Mouse (Mus musculus) limb, embryonic 10.5 days (tissue): ENCODE data around the gene Rnaset2a. TPM values are rescaled to one million over a fixed set of nuclear protein-coding genes. Genes with fewer than 3 reads are reported as not detected.
"Not testable (repeated sequence)": the region's sequence is repeated elsewhere in the genome, so short reads cannot be mapped to it uniquely, and the experiment has no call there.

Source experiments
- DNase-seq: peaks from one replicate; pipeline ENCODE4 v3.0.0-alpha.2; 2017; ENCODE audit warnings: low spot score
- H3K27ac ChIP-seq: fragments of 300-500 bp; sonication (generic); 2 replicates; pipeline ENCODE4 v1.5.1; 2016; ENCODE audit warnings: mild to moderate bottlenecking
- H3K27me3 ChIP-seq: fragments of 300-500 bp; sonication (generic); 2 replicates; pipeline ENCODE4 v1.6.1; 2016; ENCODE audit warnings: low read depth, mild to moderate bottlenecking; ENCODE audit not compliant: poor library complexity, severe bottlenecking
- H3K36me3 ChIP-seq: fragments of 300-500 bp; sonication (generic); 2 replicates; pipeline ENCODE4 v1.6.1; 2016; ENCODE audit warnings: mild to moderate bottlenecking, moderate library complexity
- H3K4me1 ChIP-seq: fragments of 300-500 bp; sonication (generic); 2 replicates; pipeline ENCODE4 v1.6.1; 2016
- H3K4me3 ChIP-seq: fragments of 300-500 bp; sonication (generic); 2 replicates; pipeline ENCODE4 v1.5.1; 2016; ENCODE audit warnings: mild to moderate bottlenecking, moderate library complexity
- H3K9me3 ChIP-seq: fragments of 300-500 bp; sonication (generic); replicated peaks from 2 replicates; pipeline ENCODE4 v1.6.1; 2016; ENCODE audit warnings: mild to moderate bottlenecking
- WGBS: fragments of 180-500 bp; shearing (Covaris S2); methylation state at CpG from one replicate; pipeline ENCODE4 v1.1.7; 2016; 5-methylcytosine and 5-hydroxymethylcytosine counted together
- polyA plus RNA-seq: library from polyadenylated mRNA; unstranded; fragments of >200 nt; fragmentation: Nextera tagmentation; extraction: Ambion mirVana; gene quantifications from 2 replicates; pipeline ENCODE4 v1.2.1, GENCODE M21; 2016

Gene Rnaset2a
- polyA plus RNA-seq, 1 experiment from 2014 or later, result 24.0 TPM

DNA sequence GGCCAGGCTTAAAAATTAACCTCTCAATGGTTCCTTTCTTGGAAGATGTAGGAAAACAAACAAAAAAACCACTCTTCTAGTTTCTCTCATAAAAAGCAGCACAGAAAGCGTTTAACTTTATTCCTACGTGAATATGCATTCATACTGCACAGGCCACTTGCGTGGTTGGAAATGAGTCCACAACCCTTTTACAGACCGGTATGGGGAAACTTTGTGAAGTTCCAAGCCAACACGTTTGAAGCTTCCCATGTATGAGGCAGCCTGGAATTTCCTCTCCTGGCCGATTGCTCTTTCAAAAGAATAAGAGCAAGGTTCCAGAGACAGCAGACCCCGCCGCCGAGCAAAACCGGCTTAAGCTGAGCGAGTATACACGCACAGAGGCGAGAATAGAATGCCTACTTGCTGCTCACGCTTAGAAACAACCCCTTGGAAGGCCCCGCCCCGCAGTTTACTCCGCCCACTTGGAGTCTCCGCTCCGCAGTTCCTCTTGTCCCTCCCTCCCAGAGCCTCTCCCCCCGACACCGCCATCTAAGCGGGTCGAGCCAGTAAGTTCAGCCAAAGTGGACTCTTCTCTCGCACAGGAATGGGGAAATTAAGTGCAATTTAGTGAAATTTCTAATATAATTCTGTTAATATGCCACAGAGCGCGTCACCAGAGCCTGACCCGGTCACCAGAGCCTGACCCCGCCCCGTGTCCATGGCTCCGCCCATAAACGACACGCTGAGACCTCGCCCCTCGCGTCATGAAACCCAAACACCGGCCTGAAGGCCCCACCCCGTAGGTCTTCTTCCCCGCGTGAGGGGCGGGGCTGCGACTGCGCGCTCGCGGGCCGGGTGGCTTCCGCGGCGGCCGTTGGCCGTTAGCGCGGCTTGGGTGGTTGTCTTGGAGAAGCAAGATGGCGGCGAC lies 17.1 kb upstream of the Rnaset2a start, which contains the start of gene Fgfr1op:
Gene Fgfr1op, plus strand, starts transcription at position 801 of the 907 bp plus-strand sequence.
- 2% methylated on average over 21 of the region's 55 CpGs for WGBS
- Histone ChIP-seq H3K4me3 (peak within 1 kb of the TSS; percentile 55), H3K36me3 (peaks cover 14% of the 10 kb centered on the region), H3K27ac (peak within 1 kb of the TSS; percentile 78)
- H3K9me3 ChIP-seq, H3K27me3 ChIP-seq, H3K4me1 ChIP-seq, DNase-seq: not testable (repeated sequence)

- not testable (repeated sequence) for H3K27me3 ChIP-seq, H3K9me3 ChIP-seq, H3K27ac ChIP-seq, H3K36me3 ChIP-seq, H3K4me1 ChIP-seq, H3K4me3 ChIP-seq
- 64% methylated on average over 3 of the region's 3 CpGs for WGBS
- peak; percentile 31 for DNase-seq
Observed at GRCm38 (mm10) chr17:8160969-8161368, 13.1 kb upstream of the Rnaset2a start.

DNA sequence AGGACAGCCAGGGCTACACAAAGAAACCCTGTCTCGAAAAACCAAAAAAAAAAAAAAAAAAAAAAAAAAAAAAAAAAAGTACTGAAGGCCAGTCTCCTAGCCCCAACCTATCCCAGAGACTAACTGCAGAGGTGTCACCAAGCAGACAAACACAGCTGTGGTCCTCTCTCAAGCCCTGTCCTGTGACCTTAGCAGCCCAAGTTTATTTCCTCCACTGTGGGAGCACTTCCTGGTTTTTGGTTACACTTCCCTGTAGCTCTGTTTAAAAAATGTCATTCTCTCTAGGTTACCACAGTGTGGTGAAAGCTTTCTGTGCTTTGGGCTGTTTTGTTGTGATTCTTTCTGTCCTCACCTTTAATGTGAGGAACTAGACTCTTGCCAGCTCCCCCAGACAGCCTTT lies 10.7 kb upstream of the Rnaset2a start:
- not testable (repeated sequence) for H3K27me3 ChIP-seq, H3K4me3 ChIP-seq, H3K9me3 ChIP-seq, H3K36me3 ChIP-seq, H3K27ac ChIP-seq, H3K4me1 ChIP-seq, DNase-seq
- no CpG with 5 or more reads among the region's 1 CpGs for WGBS

DNA sequence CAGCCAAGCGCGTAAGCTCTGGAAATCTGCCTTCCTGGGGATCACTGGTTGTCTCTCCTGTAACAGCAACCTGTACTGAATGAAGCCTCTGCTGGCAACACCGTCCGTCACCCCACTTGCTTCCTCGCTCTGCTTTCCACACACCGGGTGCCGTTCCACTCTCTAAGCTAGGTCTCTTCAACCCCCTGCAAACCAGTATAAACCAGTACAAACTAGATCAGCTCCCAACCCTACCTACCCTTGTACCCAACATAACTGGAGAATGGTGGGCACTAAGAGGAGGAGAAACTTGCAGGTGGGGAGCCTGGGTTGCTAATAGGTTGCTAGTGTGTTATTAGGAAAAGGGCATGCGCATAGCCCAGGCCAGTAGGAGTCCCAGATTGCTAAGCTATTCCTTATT lies 8.1 kb upstream of the Rnaset2a start:
- not testable (repeated sequence) for H3K9me3 ChIP-seq, H3K4me3 ChIP-seq
- 100% methylated on average over 1 of the region's 8 CpGs for WGBS

DNA sequence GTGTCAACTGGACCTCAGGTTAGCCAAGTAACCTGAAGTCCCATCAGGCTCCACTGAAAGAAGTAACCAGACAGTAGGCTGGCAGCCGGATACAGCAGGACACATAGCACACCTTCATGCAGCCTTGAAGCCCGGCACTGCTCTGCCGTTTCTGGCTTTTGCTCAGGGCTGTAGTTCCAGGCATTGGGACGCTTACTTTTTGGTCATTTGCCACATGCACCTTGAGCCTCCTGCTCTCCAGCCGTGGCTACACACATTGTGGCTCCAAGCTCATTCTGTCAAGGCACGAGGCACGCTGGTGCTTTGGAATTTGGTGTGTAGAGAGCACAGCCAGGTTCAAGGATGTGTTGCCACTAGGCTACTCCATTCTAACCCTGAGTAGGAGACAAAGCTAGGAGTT lies 7.1 kb upstream of the Rnaset2a start:
- not testable (repeated sequence) for H3K27ac ChIP-seq, H3K4me3 ChIP-seq, H3K4me1 ChIP-seq, H3K9me3 ChIP-seq, H3K27me3 ChIP-seq, DNase-seq, H3K36me3 ChIP-seq
- WGBS, result 83% methylated on average over 7 of the region's 7 CpGs

More for the DNA sequence above, 8.1 kb upstream of the Rnaset2a start:
- H3K27ac ChIP-seq, H3K4me1 ChIP-seq, DNase-seq, H3K36me3 ChIP-seq, H3K27me3 ChIP-seq: not testable (repeated sequence)

DNA sequence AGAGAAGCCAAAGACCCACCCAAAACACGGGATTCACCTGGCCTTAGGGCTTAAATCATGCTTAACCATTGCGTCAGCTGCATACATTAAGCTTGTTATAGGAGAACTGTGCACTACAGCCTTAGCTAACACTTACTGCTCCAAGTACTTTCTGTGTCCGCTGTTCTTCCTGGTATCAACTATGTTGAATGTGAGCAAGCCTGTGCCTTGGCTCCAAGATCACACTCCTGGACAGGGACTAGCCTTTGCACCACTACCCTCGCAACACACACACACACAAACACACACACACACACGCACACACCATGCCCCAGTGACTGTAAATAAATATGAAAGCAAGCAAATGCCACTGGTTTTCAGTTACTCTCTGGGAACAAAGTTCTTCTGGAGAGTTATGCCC lies 966 bp downstream of the Rnaset2a start:
- not testable (repeated sequence) for H3K36me3 ChIP-seq, H3K27me3 ChIP-seq, H3K4me1 ChIP-seq, H3K9me3 ChIP-seq, DNase-seq
- Histone ChIP-seq H3K4me3 (peak overlapping the region; percentile 55), H3K27ac (peak overlapping the region; percentile 84; the same call in 1 of the 2 replicates)
- 27% methylated on average over 5 of the region's 5 CpGs for WGBS

GRCm38 (mm10) chr17:8143802-8144673 lies 3.9 kb downstream of the Rnaset2a start:
- H3K27ac ChIP-seq, H3K27me3 ChIP-seq, H3K9me3 ChIP-seq, H3K36me3 ChIP-seq, H3K4me1 ChIP-seq, H3K4me3 ChIP-seq: not testable (repeated sequence)
- DNase-seq, result peak; percentile 22
- WGBS, result 41% methylated on average over 12 of the region's 14 CpGs

GRCm38 (mm10) chr17:8140210-8140609 lies 7.7 kb downstream of the Rnaset2a start:
- H3K36me3 ChIP-seq, H3K9me3 ChIP-seq, H3K4me1 ChIP-seq, H3K4me3 ChIP-seq, H3K27ac ChIP-seq, H3K27me3 ChIP-seq, DNase-seq: not testable (repeated sequence)
- 93% methylated on average over 3 of the region's 3 CpGs for WGBS

GRCm38 (mm10) chr17:8138116-8138515 lies 9.8 kb downstream of the Rnaset2a start:
- not testable (repeated sequence) for H3K4me3 ChIP-seq, DNase-seq, H3K27ac ChIP-seq, H3K27me3 ChIP-seq, H3K9me3 ChIP-seq, H3K36me3 ChIP-seq, H3K4me1 ChIP-seq
- 99% methylated on average over 5 of the region's 5 CpGs for WGBS

- H3K4me1 ChIP-seq, H3K27ac ChIP-seq, DNase-seq, H3K4me3 ChIP-seq, H3K36me3 ChIP-seq, H3K27me3 ChIP-seq, H3K9me3 ChIP-seq: not testable (repeated sequence)
- no CpG with 5 or more reads among the region's 6 CpGs for WGBS
Observed at GRCm38 (mm10) chr17:8130849-8131248, 17.0 kb downstream of the Rnaset2a start.

DNA sequence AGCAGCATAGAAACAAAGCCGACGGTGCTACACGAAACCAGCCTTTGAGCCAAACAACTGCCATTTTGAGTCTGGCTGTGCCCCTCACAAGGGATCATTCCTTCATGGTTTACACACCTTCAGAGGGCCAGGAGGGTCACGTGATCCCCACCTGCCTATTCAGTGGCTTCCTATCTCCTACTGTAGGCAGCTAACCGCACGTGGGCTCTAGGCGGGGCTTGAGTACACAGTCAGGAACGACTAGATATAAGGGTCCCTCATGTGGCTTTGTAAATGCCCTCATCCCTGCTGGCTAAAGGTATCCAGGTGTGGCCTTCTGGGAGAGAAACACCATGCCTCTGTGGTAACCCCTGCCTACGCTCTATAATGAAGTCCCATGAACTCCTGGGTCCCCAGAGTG lies 18.3 kb downstream of the Rnaset2a start:
- not testable (repeated sequence) for H3K27me3 ChIP-seq, H3K9me3 ChIP-seq, DNase-seq, H3K4me3 ChIP-seq, H3K36me3 ChIP-seq, H3K27ac ChIP-seq, H3K4me1 ChIP-seq
- WGBS, result 94% methylated on average over 9 of the region's 9 CpGs

DNA sequence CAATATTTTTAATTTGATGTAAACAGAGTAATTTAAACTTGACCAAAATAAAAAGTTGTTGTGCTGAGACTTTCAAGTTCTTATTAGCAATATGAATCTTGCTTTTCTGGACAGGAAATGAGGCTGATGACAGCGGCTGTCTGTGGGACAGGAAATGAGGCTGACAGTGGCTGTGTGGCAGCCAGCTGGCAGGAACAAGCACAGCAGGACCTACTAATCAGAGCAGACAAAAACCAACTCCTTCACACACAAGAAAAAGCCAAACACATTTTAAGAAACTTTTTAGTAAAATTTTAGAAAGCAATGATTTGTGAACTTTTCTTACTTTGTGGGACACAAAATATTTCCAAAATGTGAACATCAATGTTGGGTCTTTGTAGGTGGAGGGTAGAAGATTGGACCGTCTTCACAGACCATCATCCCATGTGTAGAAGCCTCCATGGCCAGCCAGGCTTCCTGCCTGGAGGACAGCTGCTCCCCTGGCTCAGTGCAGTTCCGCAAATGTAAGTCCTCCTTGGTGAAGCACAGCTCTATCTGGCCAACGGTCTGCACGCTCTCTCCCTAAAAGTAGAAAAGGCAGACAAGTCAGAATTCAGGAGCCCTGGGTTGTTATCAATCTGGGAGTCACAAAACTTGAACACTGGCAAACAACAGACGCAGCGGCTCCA lies 19.4 kb downstream of the Rnaset2a start:
- not testable (repeated sequence) for H3K27me3 ChIP-seq, H3K36me3 ChIP-seq, H3K9me3 ChIP-seq, H3K27ac ChIP-seq, DNase-seq, H3K4me3 ChIP-seq, H3K4me1 ChIP-seq
- 100% methylated on average over 1 of the region's 7 CpGs for WGBS

- WGBS, result 88% methylated on average over 3 of the region's 6 CpGs
- H3K4me1 ChIP-seq, H3K9me3 ChIP-seq, H3K27me3 ChIP-seq, H3K36me3 ChIP-seq, H3K27ac ChIP-seq, H3K4me3 ChIP-seq, DNase-seq: not testable (repeated sequence)
Observed at GRCm38 (mm10) chr17:8124586-8124985, 23.3 kb downstream of the Rnaset2a start.
